Mouse (Mus musculus) kidney, adult 2 months (tissue): ENCODE data around the gene Scpep1. TPM values are rescaled to one million over a fixed set of nuclear protein-coding genes. Genes with fewer than 3 reads are reported as not detected.
"Not testable (repeated sequence)": the region's sequence is repeated elsewhere in the genome, so short reads cannot be mapped to it uniquely, and the experiment has no call there.

Source experiments
- DNase-seq: peaks from one replicate; pipeline ENCODE4 v3.0.0; 2021
- H3K27ac ChIP-seq: fragments of 200-500 bp; 2 replicates; pipeline ENCODE4 v1.5.1; 2012; ENCODE audit warnings: low read depth, low read length, control low read depth, inconsistent platforms; ENCODE audit not compliant: insufficient read depth
- H3K27me3 ChIP-seq: fragments of 200-500 bp; replicated peaks from 2 replicates; pipeline ENCODE4 v1.6.1; 2012; ENCODE audit warnings: mild to moderate bottlenecking, moderate library complexity, low read length, inconsistent platforms; ENCODE audit not compliant: control insufficient read depth, insufficient read depth
- H3K36me3 ChIP-seq: fragments of 200-500 bp; 2 replicates; pipeline ENCODE4 v1.6.1; 2012; ENCODE audit warnings: mild to moderate bottlenecking, moderate library complexity, low read length, inconsistent platforms; ENCODE audit not compliant: control insufficient read depth, insufficient read depth
- H3K4me1 ChIP-seq: fragments of 200-500 bp; 2 replicates; pipeline ENCODE4 v1.6.1; 2011; ENCODE audit warnings: low read length; ENCODE audit not compliant: control insufficient read depth, insufficient read depth
- H3K4me3 ChIP-seq: fragments of 200-500 bp; 2 replicates; pipeline ENCODE4 v1.5.1; 2011; ENCODE audit warnings: mild to moderate bottlenecking, low read depth, low read length, control low read depth; ENCODE audit not compliant: insufficient read depth
- CTCF ChIP-seq: fragments of 200-500 bp; conservative IDR thresholded peaks from 2 replicates; pipeline ENCODE4 v1.5.1; 2011; ENCODE audit warnings: low read depth, mild to moderate bottlenecking, control low read depth, low read length, moderate library complexity, mixed read lengths; ENCODE audit not compliant: insufficient read depth, insufficient read length
- POLR2A ChIP-seq: fragments of 200-500 bp; IDR thresholded peaks from one replicate; pipeline ENCODE4 v1.6.1; 2011; ENCODE audit warnings: low read depth, low read length, control low read depth
- WGBS: fragments of 180-500 bp; shearing (Covaris S2); methylation state at CpG from one replicate; pipeline ENCODE4 v1.1.7; 2018; 5-methylcytosine and 5-hydroxymethylcytosine counted together
- polyA plus RNA-seq: library from polyadenylated mRNA; depleted of rRNA; stranded (reverse); fragments of >200 nt; gene quantifications from 2 replicates; pipeline ENCODE4 v1.2.3, GENCODE M21; 2012; rRNA removed

Gene Scpep1
- polyA plus RNA-seq, 1 experiment: 74.1 TPM

GRCm38 (mm10) chr11:88890904-88891303 is 64.4 kb downstream of the Scpep1 start:
- H3K27ac ChIP-seq, H3K4me1 ChIP-seq, H3K4me3 ChIP-seq, H3K36me3 ChIP-seq, DNase-seq, H3K27me3 ChIP-seq: not testable (repeated sequence)
- WGBS: 92% methylated on average over 8 of the region's 11 CpGs

- Histone ChIP-seq H3K36me3 (no peaks in the 10 kb centered on the region), H3K27ac (no peak overlapping the region), H3K27me3 (no peaks in the 10 kb centered on the region), H3K4me3 (no peak overlapping the region), H3K4me1 (no peaks in the 10 kb centered on the region)
- no peak for DNase-seq
- TF ChIP-seq POLR2A: no peak
- TF ChIP-seq CTCF: no peak
- 80% methylated on average over 2 of the region's 2 CpGs for WGBS
Observed at GRCm38 (mm10) chr11:88888996-88889395, 66.3 kb downstream of the Scpep1 start.

GRCm38 (mm10) chr11:88884376-88885065 is 70.7 kb downstream of the Scpep1 start:
- TF ChIP-seq POLR2A (no peak), CTCF (no peak)
- no peaks in the 10 kb centered on the region for H3K36me3 ChIP-seq
- H3K4me3 ChIP-seq: no peak overlapping the region
- H3K27me3 ChIP-seq: no peaks in the 10 kb centered on the region
- no peak overlapping the region for H3K27ac ChIP-seq
- 66% methylated on average over 8 of the region's 8 CpGs for WGBS
- no peaks in the 10 kb centered on the region; the same call in 1 of the 2 replicates for H3K4me1 ChIP-seq
- DNase-seq: no peak

GRCm38 (mm10) chr11:88878011-88878410 is 77.3 kb downstream of the Scpep1 start:
- Histone ChIP-seq H3K4me3 (no peak overlapping the region), H3K27me3 (no peaks in the 10 kb centered on the region), H3K4me1 (peaks cover 4% of the 10 kb centered on the region; the same call in 1 of the 2 replicates), H3K36me3 (no peaks in the 10 kb centered on the region), H3K27ac (no peak overlapping the region)
- WGBS: 93% methylated on average over 12 of the region's 12 CpGs
- no peak for DNase-seq
- TF ChIP-seq POLR2A (no peak), CTCF (no peak)

Other genes starting within 250 kb of the Scpep1 start
- 40.4 and 43.5 TPM in 2 replicates for gene Msi2, start 237.0 kb downstream of the Scpep1 start, polyA plus RNA-seq
- 72.6 and 73.1 TPM in 2 replicates for gene Akap1, start 90.9 kb downstream of the Scpep1 start, polyA plus RNA-seq
- gene Elobl, start 11.5 kb upstream of the Scpep1 start, polyA plus RNA-seq: 0.92 and 1.5 TPM in 2 replicates
- gene Coil, start 14.8 kb upstream of the Scpep1 start, polyA plus RNA-seq: 3.1 and 3.6 TPM in 2 replicates
- 27.3 and 35.0 TPM in 2 replicates for gene Trim25, start 43.9 kb upstream of the Scpep1 start, polyA plus RNA-seq
- 2.4 and 2.8 TPM in 2 replicates for gene Dgke, start 111.4 kb upstream of the Scpep1 start, polyA plus RNA-seq
- gene Gm525, start 118.4 kb upstream of the Scpep1 start, polyA plus RNA-seq: 0.69 and 1.6 TPM in 2 replicates